ENCODE assay signal across 8 mouse cellular contexts in the genomic region with DNA sequence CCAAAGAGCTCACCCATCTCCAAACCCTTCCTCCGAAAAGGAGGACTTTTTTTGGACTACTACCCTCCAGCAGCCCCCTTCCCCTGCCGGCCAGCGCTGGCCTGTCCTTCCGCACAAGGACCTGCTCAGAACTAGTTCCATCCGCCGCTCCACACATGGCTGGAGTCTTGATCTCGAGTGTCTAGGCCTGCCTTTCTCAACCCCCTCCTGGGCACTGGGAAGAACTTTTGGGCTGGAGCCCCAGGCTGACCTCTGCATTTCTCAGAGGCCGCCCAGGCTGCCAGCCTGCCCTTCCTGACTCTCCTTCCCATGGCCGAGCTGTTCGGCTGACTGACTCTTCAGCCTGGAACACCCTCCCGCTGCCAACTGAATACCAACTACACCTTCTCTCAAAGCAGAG. TPM values are rescaled to one million over a fixed set of nuclear protein-coding genes. Genes with fewer than 3 reads are reported as not detected.
A peak's percentile ranks its signal among the peaks of the same experiment; 100 is the strongest.
DNase-seq lines count a peak whose midpoint lies in the region; ATAC-seq and TF ChIP-seq lines count a peak whose summit lies in the region.

No protein-coding gene starts in this region.

- H3K9ac ChIP-seq in limb, embryonic 14.5 days (ENCODE audit: low read depth, low read length, severe bottlenecking): no peak overlapping the region
- H3K9ac ChIP-seq in stomach, postnatal 0 days (ENCODE audit: low read length): 0 out of 2 replicates have a peak overlapping the region, but pooled peaks have one; percentile 23

- no peaks in the 10 kb centered on the region for H3K36me3 ChIP-seq in thymus, adult 2 months (ENCODE audit: control insufficient read depth, insufficient read depth, low read length)
- no peaks in the 10 kb centered on the region for H3K36me3 ChIP-seq in limb, embryonic 14.5 days (ENCODE audit: control insufficient read depth, insufficient read depth, low read length)
- no peaks in the 10 kb centered on the region for H3K36me3 ChIP-seq in stomach, postnatal 0 days (ENCODE audit: control insufficient read depth, insufficient read depth, low read length)

- no peak for TF ChIP-seq EP300 in stomach, postnatal 0 days (optimal IDR thresholded peaks at IDR 0.05)

- 0 out of 2 replicates have a peak, but pooled peaks have one; percentile 2 for ATAC-seq in cerebellum, adult (ENCODE audit: insufficient number of reproducible peaks, low FRiP score, low TSS enrichment)
- peak; percentile 7; the same call in 1 of the 2 replicates for ATAC-seq in limb, embryonic 14.5 days (ENCODE audit: low FRiP score, low read depth)
- no peak for ATAC-seq in stomach, postnatal 0 days (ENCODE audit: low FRiP score, low TSS enrichment)

- peaks cover 14% of the 10 kb centered on the region for H3K27me3 ChIP-seq in thymus, adult 2 months (ENCODE audit: control insufficient read depth, insufficient read depth, low read length)
- peaks cover 64% of the 10 kb centered on the region for H3K27me3 ChIP-seq in limb, embryonic 14.5 days (ENCODE audit: control insufficient read depth, insufficient read depth, low read length)
- peaks cover 26% of the 10 kb centered on the region; the same call in 1 of the 2 replicates for H3K27me3 ChIP-seq in stomach, postnatal 0 days (ENCODE audit: control insufficient read depth, insufficient read depth, low read length)

- no peak overlapping the region for H3K27ac ChIP-seq in thymus, adult 2 months (ENCODE audit: control insufficient read depth, insufficient read depth, low read length)
- H3K27ac ChIP-seq in limb, embryonic 14.5 days (replicated peaks; ENCODE audit: low read depth, low read length): no peak overlapping the region
- no peak overlapping the region for H3K27ac ChIP-seq in stomach, postnatal 0 days (replicated peaks)

- TF ChIP-seq POLR2A in thymus, adult 2 months (IDR thresholded peaks at IDR 0.05; ENCODE audit: control insufficient read depth, extremely low read depth, insufficient read depth, low read length, poor library complexity): no peak
- no peak for TF ChIP-seq POLR2A in limb, embryonic 14.5 days (IDR thresholded peaks at IDR 0.05; ENCODE audit: borderline replicate concordance, extremely low read depth, insufficient read depth, insufficient read length)

- H3K9me3 ChIP-seq in limb, embryonic 14.5 days (ENCODE audit: control insufficient read depth, low read length): no peaks in the 10 kb centered on the region
- H3K9me3 ChIP-seq in stomach, postnatal 0 days (ENCODE audit: control insufficient read depth, low read length): no peaks in the 10 kb centered on the region

- WGBS in thymus, adult 2 months: 18% methylated on average over 11 of the region's 11 CpGs
- WGBS in limb, embryonic 14.5 days: 20% methylated on average over 11 of the region's 11 CpGs
- WGBS in stomach, postnatal 0 days: 14% methylated on average over 11 of the region's 11 CpGs

- H3K4me1 ChIP-seq in thymus, adult 2 months (replicated peaks; ENCODE audit: control insufficient read depth, insufficient read depth, low read length): peaks cover 6% of the 10 kb centered on the region; the same call in 1 of the 2 replicates
- no peaks in the 10 kb centered on the region for H3K4me1 ChIP-seq in limb, embryonic 14.5 days (ENCODE audit: control insufficient read depth, insufficient read depth, low read length)
- peaks cover 3% of the 10 kb centered on the region for H3K4me1 ChIP-seq in stomach, postnatal 0 days (replicated peaks; ENCODE audit: control insufficient read depth, insufficient read depth)

- no peak for DNase-seq in cerebellum, adult 11 months
- no peak for DNase-seq in thymus, adult 2 months
- DNase-seq in thymus, adult 18-20 months: no peak
- DNase-seq in limb, embryonic 14.5 days (ENCODE audit: low spot score): no peak
- no peak for DNase-seq in stomach, postnatal 0 days (ENCODE audit: low spot score)
- no peak for DNase-seq in layer of hippocampus, adult 11-12 months (ENCODE audit: low spot score)
- no peak for DNase-seq in spleen, postnatal 4 days (ENCODE audit: low spot score in 2 of 2)

- TF ChIP-seq CTCF in thymus, adult 2 months (IDR thresholded peaks at IDR 0.05; ENCODE audit: borderline replicate concordance, control insufficient read depth, extremely low read depth, insufficient read depth, low read length, poor library complexity): no peak
- TF ChIP-seq CTCF in stomach, postnatal 0 days (IDR thresholded peaks at IDR 0.05; ENCODE audit: low read depth): no peak

- peak overlapping the region; percentile 40 for H3K4me2 ChIP-seq in limb, embryonic 14.5 days (replicated peaks; ENCODE audit: low read depth, low read length, severe bottlenecking)
- H3K4me2 ChIP-seq in stomach, postnatal 0 days (replicated peaks; ENCODE audit: low read depth): peak overlapping the region; percentile 45

- H3K4me3 ChIP-seq in thymus, adult 2 months (ENCODE audit: control insufficient read depth, insufficient read depth, low read length): peak overlapping the region; percentile 20; the same call in 1 of the 2 replicates
- H3K4me3 ChIP-seq in limb, embryonic 14.5 days (replicated peaks; ENCODE audit: low read length): peak overlapping the region; percentile 10
- H3K4me3 ChIP-seq in stomach, postnatal 0 days (ENCODE audit: low read depth, low read length): peak overlapping the region; percentile 27; the same call in 1 of the 2 replicates

RNA-seq across cellular contexts. Expression of gene Pth2, which starts 1.8 kb away (rescaled TPM):
- not detected in 2 replicates for polyA plus RNA-seq in thymus, adult 2 months (2012; rRNA removed)
- polyA plus RNA-seq in limb, embryonic 14.5 days (2012; rRNA removed): not detected in 2 replicates
- not detected in 2 replicates for polyA plus RNA-seq in limb, embryonic 14.5 days (2014; fragmentation: Nextera tagmentation; extraction: Ambion mirVana)
- polyA plus RNA-seq in stomach, postnatal 0 days (2015; fragmentation: Nextera tagmentation; extraction: Ambion mirVana): not detected in 2 replicates

RNA-seq across cellular contexts. Expression of gene Gfy, which starts 3.2 kb away (rescaled TPM):
- polyA plus RNA-seq in thymus, adult 2 months (2012; rRNA removed): 0.09 and 0.11 TPM in 2 replicates
- polyA plus RNA-seq in limb, embryonic 14.5 days (2012; rRNA removed): 0.09 and 0.27 TPM in 2 replicates
- not detected in 2 replicates for polyA plus RNA-seq in limb, embryonic 14.5 days (2014; fragmentation: Nextera tagmentation; extraction: Ambion mirVana)
- polyA plus RNA-seq in stomach, postnatal 0 days (2015; fragmentation: Nextera tagmentation; extraction: Ambion mirVana): not detected in 2 replicates

RNA-seq across cellular contexts. Expression of gene Slc17a7, which starts 18.9 kb away (rescaled TPM):
- polyA plus RNA-seq in thymus, adult 2 months (2012; rRNA removed): 1.2 and 2.0 TPM in 2 replicates
- 0.40 and 0.58 TPM in 2 replicates for polyA plus RNA-seq in limb, embryonic 14.5 days (2012; rRNA removed)
- polyA plus RNA-seq in limb, embryonic 14.5 days (2014; fragmentation: Nextera tagmentation; extraction: Ambion mirVana): 0.17 and 0.18 TPM in 2 replicates
- polyA plus RNA-seq in stomach, postnatal 0 days (2015; fragmentation: Nextera tagmentation; extraction: Ambion mirVana): 0.07 TPM in 1 of 2 replicates, not detected in the other

RNA-seq across cellular contexts. Expression of gene Ccdc155, which starts 22.1 kb away (rescaled TPM):
- polyA plus RNA-seq in thymus, adult 2 months (2012; rRNA removed): 0.32 and 0.37 TPM in 2 replicates
- polyA plus RNA-seq in limb, embryonic 14.5 days (2012; rRNA removed): 1.4 and 1.5 TPM in 2 replicates
- polyA plus RNA-seq in limb, embryonic 14.5 days (2014; fragmentation: Nextera tagmentation; extraction: Ambion mirVana): 0.79 and 1.2 TPM in 2 replicates
- 0.07 and 0.13 TPM in 2 replicates for polyA plus RNA-seq in stomach, postnatal 0 days (2015; fragmentation: Nextera tagmentation; extraction: Ambion mirVana)

RNA-seq across cellular contexts. Expression of gene Aldh16a1, which starts 28.2 kb away (rescaled TPM):
- polyA plus RNA-seq in thymus, adult 2 months (2012; rRNA removed): 97.2 and 101 TPM in 2 replicates
- 45.6 and 67.3 TPM in 2 replicates for polyA plus RNA-seq in limb, embryonic 14.5 days (2012; rRNA removed)
- 40.0 and 47.7 TPM in 2 replicates for polyA plus RNA-seq in limb, embryonic 14.5 days (2014; fragmentation: Nextera tagmentation; extraction: Ambion mirVana)
- 24.6 and 25.6 TPM in 2 replicates for polyA plus RNA-seq in stomach, postnatal 0 days (2015; fragmentation: Nextera tagmentation; extraction: Ambion mirVana)
